Mouse (Mus musculus) myocyte (in vitro differentiated cells): ENCODE measurements at regions not wholly inside any gene's neighbourhood (a gene's known extent, or its start where the extent isn't known, plus 50 kb on each side); places are given as distances from the start of the nearest gene placed in this dataset.

Experiments used
- H3K27me3 ChIP-seq: one replicate; pipeline ENCODE4 v1.6.1; 2011; ENCODE audit not compliant: control insufficient read depth, insufficient read depth, insufficient read length
- H3K36me3 ChIP-seq: one replicate; pipeline ENCODE4 v1.6.1; 2011; ENCODE audit not compliant: control insufficient read depth, insufficient read depth
- H3K4me2 ChIP-seq: one replicate; pipeline ENCODE4 v1.6.1; 2011; ENCODE audit warnings: low read depth, control low read depth
- H3K4me3 ChIP-seq: one replicate; pipeline ENCODE4 v1.5.1; 2011; ENCODE audit warnings: mild to moderate bottlenecking, control low read depth, moderate library complexity
- H3K79me2 ChIP-seq: one replicate; pipeline ENCODE4 v1.6.1; 2011; ENCODE audit not compliant: control insufficient read depth, insufficient read depth
- H3ac ChIP-seq: one replicate; pipeline ENCODE4 v1.6.1; 2011; ENCODE audit not compliant: control insufficient read depth, insufficient read length
- CEBPB ChIP-seq: IDR thresholded peaks from 2 replicates; pipeline ENCODE4 v1.6.1; 2011; ENCODE audit warnings: mild to moderate bottlenecking, moderate library complexity; ENCODE audit not compliant: poor library complexity, insufficient read depth, severe bottlenecking
- E2F4 ChIP-seq: IDR thresholded peaks from one replicate; pipeline ENCODE4 v1.6.1; 2011; ENCODE audit warnings: mild to moderate bottlenecking, control low read depth, moderate library complexity; ENCODE audit not compliant: insufficient read depth
- MAX ChIP-seq: IDR thresholded peaks from one replicate; pipeline ENCODE4 v1.6.1; 2011; ENCODE audit warnings: low read depth, mild to moderate bottlenecking, control low read depth
- MYOD1 ChIP-seq, 3 experiments: IDR thresholded peaks; one replicate each; pipeline ENCODE4 v1.6.1; 2011; ENCODE audit warnings: control low read depth in 2 of 3, low read depth in 2 of 3, mild to moderate bottlenecking in 2 of 3, moderate library complexity in 1 of 3; ENCODE audit not compliant: insufficient read length in 2 of 3, control insufficient read depth in 1 of 3
- MYOG ChIP-seq, 3 experiments: IDR thresholded peaks; one replicate each; pipeline ENCODE4 v1.6.1; 2011; ENCODE audit warnings: control low read depth in 2 of 3, low read depth in 2 of 3, mild to moderate bottlenecking in 2 of 3; ENCODE audit not compliant: insufficient read length in 2 of 3, control insufficient read depth in 1 of 3, insufficient read depth in 1 of 3
- POLR2A ChIP-seq: IDR thresholded peaks from one replicate; pipeline ENCODE4 v1.6.1; 2011; ENCODE audit warnings: low read depth, mild to moderate bottlenecking, control low read depth, moderate library complexity; ENCODE audit not compliant: insufficient read length
- POLR2AphosphoS2 ChIP-seq: IDR thresholded peaks from one replicate; pipeline ENCODE4 v1.6.1; 2011; ENCODE audit warnings: low read depth, control low read depth; ENCODE audit not compliant: insufficient read length
- REST ChIP-seq: IDR thresholded peaks from one replicate; pipeline ENCODE4 v1.6.1; 2011; ENCODE audit warnings: mild to moderate bottlenecking, control low read depth, moderate library complexity; ENCODE audit not compliant: insufficient read depth, insufficient read length
- SRF ChIP-seq: IDR thresholded peaks from one replicate; pipeline ENCODE4 v1.6.1; 2011; ENCODE audit warnings: low read depth; ENCODE audit not compliant: control insufficient read depth, insufficient read length
- TCF12 ChIP-seq: IDR thresholded peaks from one replicate; pipeline ENCODE4 v1.6.1; 2011; ENCODE audit warnings: mild to moderate bottlenecking, control low read depth; ENCODE audit not compliant: poor library complexity, insufficient read depth, severe bottlenecking
- TCF3 ChIP-seq: IDR thresholded peaks from one replicate; pipeline ENCODE4 v1.6.1; 2011; ENCODE audit warnings: low read depth, control low read depth; ENCODE audit not compliant: insufficient read length
- USF1 ChIP-seq: IDR thresholded peaks from one replicate; pipeline ENCODE4 v1.6.1; 2011; ENCODE audit warnings: low read depth, mild to moderate bottlenecking, control low read depth, moderate library complexity

GRCm38 (mm10) chr8:10702755-10703154 lies 305.5 kb downstream of the Irs2 start:
- no peak overlapping the region for H3K4me3 ChIP-seq
- no peak overlapping the region for H3K4me2 ChIP-seq
- H3K36me3 ChIP-seq = no peaks in the 10 kb centered on the region
- no peak overlapping the region for H3ac ChIP-seq
- peaks cover 7% of the 10 kb centered on the region for H3K27me3 ChIP-seq
- TF ChIP-seq E2F4 (no peak), POLR2AphosphoS2 (no peak), REST (no peak), MYOD1 (IDR thresholded peaks at IDR 0.05; ENCODE audit: control insufficient read depth in 1 of 3, insufficient read length in 2 of 3, low read depth in 2 of 3) (no peak), CEBPB (no peak), POLR2A (no peak), MAX (no peak), TCF3 (no peak), USF1 (no peak)
- H3K79me2 ChIP-seq = no peaks in the 10 kb centered on the region

DNA sequence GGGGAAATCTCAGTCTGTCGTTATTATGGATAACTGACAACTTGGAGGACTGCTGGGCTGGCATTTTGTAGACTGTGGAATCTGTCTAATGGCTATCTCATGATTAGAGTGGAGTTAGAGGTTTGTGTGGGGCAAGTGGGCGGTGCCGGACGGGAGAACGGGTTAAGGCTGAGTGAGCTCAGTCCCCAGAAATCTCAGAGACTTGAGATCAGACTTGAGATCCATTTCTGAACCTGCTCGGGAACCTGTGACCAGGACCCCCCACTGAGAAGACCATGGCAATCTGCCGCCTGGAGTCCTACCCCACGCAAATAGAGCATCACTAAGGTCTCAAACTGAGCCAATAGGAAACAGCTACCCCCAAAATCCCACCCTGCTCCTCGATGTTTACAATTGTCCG lies 306.0 kb downstream of the Irs2 start:
- H3K36me3 ChIP-seq = no peaks in the 10 kb centered on the region
- no peak for TF ChIP-seq POLR2AphosphoS2
- TF ChIP-seq MYOG (IDR thresholded peaks at IDR 0.05; ENCODE audit: control insufficient read depth in 1 of 3, insufficient read depth in 1 of 3, insufficient read length in 2 of 3, low read depth in 2 of 3) = no peak
- no peak for TF ChIP-seq E2F4
- no peak for TF ChIP-seq POLR2A
- no peak for TF ChIP-seq CEBPB
- no peak for TF ChIP-seq USF1
- TF ChIP-seq TCF3 = no peak
- no peak for TF ChIP-seq MYOD1 (IDR thresholded peaks at IDR 0.05; ENCODE audit: control insufficient read depth in 1 of 3, insufficient read length in 2 of 3, low read depth in 2 of 3)
- no peak for TF ChIP-seq SRF
- no peak for TF ChIP-seq MAX
- TF ChIP-seq TCF12 = no peak
- no peak for TF ChIP-seq REST
- no peak overlapping the region for H3ac ChIP-seq
- H3K4me3 ChIP-seq = no peak overlapping the region
- H3K79me2 ChIP-seq = no peaks in the 10 kb centered on the region
- H3K27me3 ChIP-seq = peaks cover 7% of the 10 kb centered on the region
- H3K4me2 ChIP-seq = no peak overlapping the region

DNA sequence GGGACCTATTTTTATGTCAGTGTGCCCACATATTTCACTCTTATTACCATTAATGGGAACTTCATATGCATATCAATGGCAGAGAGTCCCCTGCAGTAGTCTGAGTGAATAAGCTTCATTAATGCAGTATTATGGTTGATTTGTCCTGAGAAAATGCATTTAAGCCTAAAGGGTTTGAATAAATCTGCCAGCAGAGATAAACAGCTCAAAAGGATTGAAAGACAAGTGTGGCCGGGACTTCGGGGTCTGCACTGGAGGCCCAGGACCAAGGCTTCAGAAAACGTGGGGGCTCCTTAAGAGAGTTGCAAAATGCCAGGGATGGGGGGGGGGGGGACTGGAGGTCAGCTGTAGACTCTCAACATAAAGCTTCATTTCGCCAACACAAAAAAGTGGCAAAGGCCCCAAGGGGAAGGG lies 306.6 kb downstream of the Irs2 start:
- Histone ChIP-seq H3K79me2 (no peaks in the 10 kb centered on the region), H3K4me2 (no peak overlapping the region), H3K36me3 (no peaks in the 10 kb centered on the region), H3K4me3 (no peak overlapping the region), H3ac (no peak overlapping the region), H3K27me3 (peaks cover 7% of the 10 kb centered on the region)
- TF ChIP-seq SRF (no peak), POLR2AphosphoS2 (no peak), MYOD1 (IDR thresholded peaks at IDR 0.05; ENCODE audit: control insufficient read depth in 1 of 3, insufficient read length in 2 of 3, low read depth in 2 of 3) (no peak), TCF3 (no peak), TCF12 (no peak), CEBPB (no peak), E2F4 (no peak), MYOG (IDR thresholded peaks at IDR 0.05; ENCODE audit: control insufficient read depth in 1 of 3, insufficient read depth in 1 of 3, insufficient read length in 2 of 3, low read depth in 2 of 3) (no peak), POLR2A (no peak), USF1 (no peak), REST (no peak), MAX (no peak)

DNA sequence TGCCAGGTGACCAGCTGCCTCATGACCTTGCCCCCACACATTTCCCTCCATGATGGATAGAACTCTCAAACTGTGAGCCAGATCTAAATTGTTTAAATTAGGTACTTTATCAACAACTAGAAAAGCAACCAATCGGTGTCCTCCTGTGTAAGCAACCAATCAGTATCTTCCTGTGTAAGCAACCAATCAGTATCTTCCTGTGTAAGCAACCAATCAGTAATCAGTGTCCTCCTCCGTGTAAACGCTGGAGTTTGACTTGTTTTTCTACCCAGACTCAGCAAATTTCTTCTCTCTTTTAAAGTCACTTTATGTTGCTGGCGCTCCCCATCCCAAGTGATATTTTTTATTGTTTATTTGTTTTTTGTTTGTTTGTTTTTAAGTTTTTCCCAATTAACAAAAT lies 307.0 kb downstream of the Irs2 start:
- TF ChIP-seq MYOG (IDR thresholded peaks at IDR 0.05; ENCODE audit: control insufficient read depth in 1 of 3, insufficient read depth in 1 of 3, insufficient read length in 2 of 3, low read depth in 2 of 3) (no peak), SRF (no peak), MAX (no peak), E2F4 (no peak), REST (no peak), MYOD1 (IDR thresholded peaks at IDR 0.05; ENCODE audit: control insufficient read depth in 1 of 3, insufficient read length in 2 of 3, low read depth in 2 of 3) (no peak), TCF12 (no peak), POLR2AphosphoS2 (no peak)
- no peaks in the 10 kb centered on the region for H3K79me2 ChIP-seq
- H3K4me3 ChIP-seq = no peak overlapping the region
- no peak overlapping the region for H3K4me2 ChIP-seq
- no peaks in the 10 kb centered on the region for H3K36me3 ChIP-seq
- peaks cover 5% of the 10 kb centered on the region for H3K27me3 ChIP-seq
- no peak overlapping the region for H3ac ChIP-seq

DNA sequence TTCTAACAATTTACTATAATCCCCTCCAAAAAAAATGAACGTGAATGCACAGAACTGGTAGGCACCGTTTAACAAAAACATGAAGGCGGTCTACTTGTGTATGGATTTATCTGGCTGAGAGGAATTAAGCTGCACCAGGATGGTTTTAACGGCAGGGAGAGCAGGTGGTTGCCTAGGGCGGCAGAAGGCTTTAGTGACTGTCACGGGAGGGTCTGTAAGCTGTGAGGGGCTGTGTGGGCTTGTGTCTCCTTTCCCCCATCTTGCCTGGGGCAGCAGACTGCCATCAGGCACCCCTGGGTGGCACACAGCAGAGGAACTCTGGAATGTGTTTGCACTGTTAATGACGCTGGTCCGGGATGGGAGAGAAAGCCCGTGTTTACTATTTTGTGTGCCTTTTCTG lies 308.6 kb downstream of the Irs2 start:
- Histone ChIP-seq H3K79me2 (no peaks in the 10 kb centered on the region), H3K4me2 (no peak overlapping the region), H3K36me3 (no peaks in the 10 kb centered on the region), H3K4me3 (no peak overlapping the region), H3K27me3 (no peaks in the 10 kb centered on the region), H3ac (no peak overlapping the region)
- no peak for TF ChIP-seq TCF12
- TF ChIP-seq E2F4 = no peak
- TF ChIP-seq CEBPB = no peak
